Mouse (Mus musculus): Measurements from ENCODE around the gene Hecw2.

The Hecw2 gene

DNA sequence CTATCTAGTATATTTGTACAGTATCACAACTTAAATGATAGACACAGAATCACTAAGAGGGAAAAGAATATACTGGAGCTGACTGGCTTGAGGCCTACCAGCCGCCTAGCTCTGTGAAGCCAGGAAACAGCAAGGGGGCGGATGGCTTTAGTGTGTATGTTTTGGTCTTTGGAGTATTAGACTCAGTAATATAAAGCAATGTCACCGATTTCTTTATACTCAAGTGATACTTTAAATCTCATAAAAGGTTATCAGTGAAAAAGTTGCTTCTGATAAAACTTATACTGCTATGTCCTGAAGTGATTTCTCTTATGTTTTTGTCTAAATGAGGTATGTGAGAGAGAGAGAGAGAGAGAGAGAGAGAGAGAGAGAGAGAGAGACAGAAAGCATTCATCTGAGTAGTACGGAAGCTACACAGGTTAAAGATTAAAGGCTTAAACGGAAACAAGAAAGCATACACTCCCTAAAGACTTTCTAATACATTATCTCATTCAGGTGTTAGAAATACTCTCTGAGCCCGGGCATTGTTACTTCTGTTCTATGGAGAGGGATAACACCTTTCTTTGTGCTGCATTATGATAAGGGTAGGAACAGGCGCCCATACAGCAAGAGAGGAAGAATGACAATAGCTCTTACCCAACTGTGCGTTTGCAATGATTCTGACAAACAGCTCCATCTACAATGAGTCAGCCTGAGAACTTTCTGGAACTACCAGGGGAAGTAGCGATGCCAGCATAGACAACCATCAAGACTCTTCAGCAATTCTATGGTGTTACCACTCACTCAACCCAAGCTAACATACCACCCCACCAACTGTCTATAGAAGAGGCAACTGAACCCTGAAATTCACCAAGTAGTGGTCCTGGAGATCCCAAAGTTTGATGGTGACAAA is 370.3 kb downstream of the Hecw2 start:
- Histone ChIP-seq H3K36me3 (ENCODE audit: control insufficient read depth, insufficient read depth, low read length, poor library complexity, severe bottlenecking) (no peaks in the 10 kb centered on the region), H3K27me3 (ENCODE audit: control insufficient read depth, insufficient read depth, low read length, poor library complexity, severe bottlenecking) (no peaks in the 10 kb centered on the region)
- DNase-seq (ENCODE audit: low read depth, low spot score) = peak; percentile 59

GRCm38 (mm10) chr1:53823687-53824445 is 371.1 kb downstream of the Hecw2 start:
- DNase-seq (ENCODE audit: low read depth, low spot score) = peak; percentile 94
- Histone ChIP-seq H3K27me3 (ENCODE audit: control insufficient read depth, insufficient read depth, low read length, poor library complexity, severe bottlenecking) (no peaks in the 10 kb centered on the region), H3K36me3 (ENCODE audit: control insufficient read depth, insufficient read depth, low read length, poor library complexity, severe bottlenecking) (no peaks in the 10 kb centered on the region)

DNA sequence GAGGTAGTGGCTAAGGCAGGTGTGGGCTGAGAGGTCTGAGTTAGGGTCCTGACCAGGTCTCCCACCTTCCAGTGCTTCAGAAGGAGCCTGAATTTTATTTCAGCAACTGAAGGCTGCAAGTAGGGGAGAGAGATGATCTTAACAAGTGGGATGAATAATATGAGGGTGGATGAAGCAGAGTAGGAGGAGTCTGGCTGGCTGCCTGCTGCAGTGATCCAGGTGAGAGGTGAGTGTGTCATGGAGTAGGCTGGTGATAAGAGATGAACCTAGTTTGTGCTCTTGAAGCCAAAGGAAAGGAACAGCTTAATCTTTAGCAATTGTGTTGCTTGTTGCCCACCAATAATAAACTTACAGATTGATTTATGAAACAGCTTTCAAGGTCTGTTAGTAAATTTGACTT is 373.0 kb downstream of the Hecw2 start:
- H3K27me3 ChIP-seq (ENCODE audit: control insufficient read depth, insufficient read depth, low read length, poor library complexity, severe bottlenecking) = no peaks in the 10 kb centered on the region
- no peak for DNase-seq (ENCODE audit: low read depth, low spot score)
- no peaks in the 10 kb centered on the region for H3K36me3 ChIP-seq (ENCODE audit: control insufficient read depth, insufficient read depth, low read length, poor library complexity, severe bottlenecking)

GRCm38 (mm10) chr1:53820041-53820632 is 374.8 kb downstream of the Hecw2 start:
- H3K27me3 ChIP-seq (ENCODE audit: control insufficient read depth, insufficient read depth, low read length, poor library complexity, severe bottlenecking) = no peaks in the 10 kb centered on the region
- no peaks in the 10 kb centered on the region for H3K36me3 ChIP-seq (ENCODE audit: control insufficient read depth, insufficient read depth, low read length, poor library complexity, severe bottlenecking)
- no peak for DNase-seq (ENCODE audit: low read depth, low spot score)

DNA sequence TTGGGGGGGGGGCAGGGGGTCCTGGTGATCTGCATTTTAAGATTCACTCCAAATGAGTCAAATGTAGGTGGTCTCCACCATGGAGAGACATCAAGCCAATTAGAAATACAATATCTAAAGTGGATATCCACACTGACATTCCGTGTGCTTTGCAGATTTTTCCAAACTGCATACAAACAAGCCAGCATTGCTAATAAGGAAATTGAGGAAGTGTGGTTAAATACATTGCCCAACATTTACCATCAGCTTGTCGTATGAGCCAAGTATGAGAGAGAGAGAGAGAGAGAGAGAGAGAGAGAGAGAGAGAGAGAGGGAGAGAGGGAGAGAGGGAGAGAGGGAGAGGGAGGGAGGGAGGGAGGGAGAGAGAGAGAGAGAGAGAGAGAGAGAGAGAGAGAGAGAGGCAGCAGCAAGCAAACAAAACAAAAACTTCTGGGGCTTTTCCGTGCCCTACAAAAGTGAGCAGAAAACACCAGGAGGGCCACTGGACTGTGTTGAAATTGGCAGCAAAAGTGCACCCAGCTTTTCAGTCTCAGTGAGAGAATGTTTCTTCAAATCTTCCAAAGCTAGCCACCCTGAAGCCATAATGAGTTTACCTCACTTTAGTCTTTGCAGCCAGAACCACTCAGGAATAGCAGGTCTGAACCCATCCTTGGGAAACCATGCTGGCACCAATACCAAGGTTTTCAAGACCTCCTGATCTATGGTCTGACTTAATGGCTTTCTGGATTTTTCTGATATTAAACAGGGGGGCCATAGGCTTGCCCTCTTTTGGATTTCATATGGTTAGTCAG is 376.7 kb downstream of the Hecw2 start:
- Histone ChIP-seq H3K27me3 (ENCODE audit: control insufficient read depth, insufficient read depth, low read length, poor library complexity, severe bottlenecking) (no peaks in the 10 kb centered on the region), H3K36me3 (ENCODE audit: control insufficient read depth, insufficient read depth, low read length, poor library complexity, severe bottlenecking) (no peaks in the 10 kb centered on the region)
- no peak for DNase-seq (ENCODE audit: low read depth, low spot score)

DNA sequence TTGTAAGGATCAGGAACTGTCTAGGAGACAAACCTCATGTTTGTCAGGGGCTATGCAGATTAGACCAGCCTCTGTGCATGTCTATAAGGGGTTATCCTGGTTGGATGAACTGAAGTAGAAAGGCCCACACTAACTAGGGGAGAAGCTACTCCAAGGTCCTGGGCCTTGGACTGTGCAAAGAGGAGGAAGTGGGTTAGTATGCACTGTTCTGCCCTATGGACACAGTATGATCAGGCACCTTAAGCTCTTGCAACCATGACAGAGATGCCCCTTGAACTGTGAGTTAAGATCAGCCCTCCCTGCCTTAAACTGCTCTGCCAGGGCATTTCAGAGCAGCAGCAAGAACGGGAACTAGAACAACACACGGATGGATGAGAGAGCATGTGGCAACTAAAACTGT is 378.6 kb downstream of the Hecw2 start:
- peak; percentile 62 for DNase-seq (ENCODE audit: low read depth, low spot score)
- Histone ChIP-seq H3K27me3 (ENCODE audit: control insufficient read depth, insufficient read depth, low read length, poor library complexity, severe bottlenecking) (no peaks in the 10 kb centered on the region), H3K36me3 (ENCODE audit: control insufficient read depth, insufficient read depth, low read length, poor library complexity, severe bottlenecking) (no peaks in the 10 kb centered on the region)

GRCm38 (mm10) chr1:53814077-53814705 is 380.8 kb downstream of the Hecw2 start:
- H3K27me3 ChIP-seq (ENCODE audit: control insufficient read depth, insufficient read depth, low read length, poor library complexity, severe bottlenecking) = no peaks in the 10 kb centered on the region
- no peaks in the 10 kb centered on the region for H3K36me3 ChIP-seq (ENCODE audit: control insufficient read depth, insufficient read depth, low read length, poor library complexity, severe bottlenecking)
- DNase-seq (ENCODE audit: low read depth, low spot score) = no peak

GRCm38 (mm10) chr1:53811919-53812318 is 383.0 kb downstream of the Hecw2 start:
- H3K27me3 ChIP-seq (ENCODE audit: control insufficient read depth, insufficient read depth, low read length, poor library complexity, severe bottlenecking) = no peaks in the 10 kb centered on the region
- no peaks in the 10 kb centered on the region for H3K36me3 ChIP-seq (ENCODE audit: control insufficient read depth, insufficient read depth, low read length, poor library complexity, severe bottlenecking)
- no peak for DNase-seq (ENCODE audit: low read depth, low spot score)

DNA sequence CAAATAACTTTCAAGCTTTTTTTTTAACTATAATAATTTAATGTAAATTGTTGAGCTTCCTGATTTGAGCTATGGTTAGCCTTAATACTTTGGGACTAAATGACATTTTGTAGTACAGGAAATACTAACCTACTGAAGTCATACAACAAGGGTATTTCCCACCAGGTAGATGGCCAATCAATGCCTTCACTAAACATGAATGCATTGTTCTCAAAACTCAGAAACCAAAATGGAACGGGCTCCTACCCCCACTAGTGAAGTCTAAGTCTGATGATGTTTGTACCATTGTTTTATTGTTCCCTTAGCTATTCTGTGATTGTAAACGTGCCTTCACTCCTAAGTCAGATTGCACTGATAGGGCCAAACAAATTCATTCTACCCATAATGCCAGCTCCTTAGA is 386.7 kb downstream of the Hecw2 start:
- no peaks in the 10 kb centered on the region for H3K27me3 ChIP-seq (ENCODE audit: control insufficient read depth, insufficient read depth, low read length, poor library complexity, severe bottlenecking)
- DNase-seq (ENCODE audit: low read depth, low spot score) = peak; percentile 33
- no peaks in the 10 kb centered on the region for H3K36me3 ChIP-seq (ENCODE audit: control insufficient read depth, insufficient read depth, low read length, poor library complexity, severe bottlenecking)

- no peaks in the 10 kb centered on the region for H3K27me3 ChIP-seq (ENCODE audit: control insufficient read depth, insufficient read depth, low read length, poor library complexity, severe bottlenecking)
- H3K36me3 ChIP-seq (ENCODE audit: control insufficient read depth, insufficient read depth, low read length, poor library complexity, severe bottlenecking) = no peaks in the 10 kb centered on the region
- DNase-seq (ENCODE audit: low read depth, low spot score) = peak; percentile 27
Observed at GRCm38 (mm10) chr1:53797811-53798210, 397.2 kb downstream of the Hecw2 start.

DNA sequence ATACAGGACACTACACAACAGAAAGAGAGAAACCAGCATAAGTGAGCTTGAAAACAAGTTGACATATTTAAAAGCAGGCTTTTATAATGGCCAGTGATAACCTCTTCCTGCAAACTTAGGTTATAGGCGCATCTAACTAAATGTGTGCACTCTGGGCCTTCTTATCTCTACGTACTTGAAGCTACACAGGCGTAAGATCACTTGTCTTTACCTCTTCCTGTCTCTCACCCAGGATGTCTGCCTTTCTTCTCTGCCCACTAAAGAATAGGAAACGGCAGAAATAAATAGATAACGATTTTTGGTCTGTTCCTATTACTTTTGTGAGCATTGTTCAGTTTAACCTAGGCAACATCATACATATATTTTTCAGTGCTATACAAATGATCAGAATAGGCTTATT is 397.9 kb downstream of the Hecw2 start:
- H3K27me3 ChIP-seq (ENCODE audit: control insufficient read depth, insufficient read depth, low read length, poor library complexity, severe bottlenecking) = no peaks in the 10 kb centered on the region
- H3K36me3 ChIP-seq (ENCODE audit: control insufficient read depth, insufficient read depth, low read length, poor library complexity, severe bottlenecking) = no peaks in the 10 kb centered on the region
- DNase-seq (ENCODE audit: low read depth, low spot score) = peak; percentile 34

DNA sequence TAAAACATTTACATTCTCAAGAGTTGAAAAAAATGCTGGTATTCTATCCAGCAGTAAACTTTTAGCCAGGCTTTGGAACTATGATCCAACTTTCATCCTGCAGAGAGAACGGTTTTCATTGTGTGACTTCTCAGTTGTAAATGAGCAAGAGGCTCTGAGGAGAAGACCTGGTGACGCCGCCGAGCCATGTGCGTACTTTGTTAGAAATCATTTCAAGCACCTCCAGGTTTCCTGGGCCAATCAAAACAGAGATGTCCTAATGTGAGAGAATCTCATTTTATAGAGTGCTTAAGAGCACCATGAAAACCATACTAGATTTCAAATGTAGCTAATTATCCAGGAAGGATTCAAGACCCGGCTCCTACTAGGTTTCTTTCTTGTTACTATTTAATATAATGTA is 398.7 kb downstream of the Hecw2 start:
- H3K36me3 ChIP-seq (ENCODE audit: control insufficient read depth, insufficient read depth, low read length, poor library complexity, severe bottlenecking) = no peaks in the 10 kb centered on the region
- no peak for DNase-seq (ENCODE audit: low read depth, low spot score)
- no peaks in the 10 kb centered on the region for H3K27me3 ChIP-seq (ENCODE audit: control insufficient read depth, insufficient read depth, low read length, poor library complexity, severe bottlenecking)

DNA sequence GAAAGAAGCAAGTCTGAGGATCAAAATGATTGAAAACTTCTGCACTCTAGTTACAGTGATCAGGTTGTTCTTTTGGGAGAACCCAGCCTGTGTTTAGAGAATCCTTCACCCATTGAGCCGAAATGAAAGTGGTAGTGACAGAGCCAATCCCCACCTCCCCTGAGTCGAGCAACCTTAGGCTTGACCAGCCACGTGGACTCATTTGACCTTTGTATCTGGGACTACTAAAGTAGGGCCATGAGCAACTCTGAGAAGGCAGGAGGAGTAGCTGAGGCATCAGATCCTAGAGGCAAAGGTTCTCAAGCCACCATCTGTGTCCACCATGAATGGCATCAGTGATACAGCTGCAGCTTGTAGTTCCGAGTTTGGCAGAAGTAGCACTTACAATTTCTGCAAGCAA is 399.4 kb downstream of the Hecw2 start:
- Histone ChIP-seq H3K27me3 (ENCODE audit: control insufficient read depth, insufficient read depth, low read length, poor library complexity, severe bottlenecking) (no peaks in the 10 kb centered on the region), H3K36me3 (ENCODE audit: control insufficient read depth, insufficient read depth, low read length, poor library complexity, severe bottlenecking) (no peaks in the 10 kb centered on the region)
- no peak for DNase-seq (ENCODE audit: low read depth, low spot score)

GRCm38 (mm10) chr1:53795081-53795480 is 399.9 kb downstream of the Hecw2 start:
- H3K27me3 ChIP-seq (ENCODE audit: control insufficient read depth, insufficient read depth, low read length, poor library complexity, severe bottlenecking) = no peaks in the 10 kb centered on the region
- DNase-seq (ENCODE audit: low read depth, low spot score) = no peak

More at GRCm38 (mm10) chr1:53795081-53795480, 399.9 kb downstream of the Hecw2 start:
- H3K36me3 ChIP-seq (ENCODE audit: control insufficient read depth, insufficient read depth, low read length, poor library complexity, severe bottlenecking) = no peaks in the 10 kb centered on the region
